Mouse (Mus musculus) liver, adult 2 months (tissue): ENCODE measurements around the gene Adgrv1.

Experiments
- CTCF ChIP-seq: fragments of 200-500 bp; IDR thresholded peaks from 2 replicates; pipeline ENCODE4 v1.5.1; 2011; ENCODE audit warnings: low read depth, low read length, control low read depth
- POLR2A ChIP-seq: fragments of 200-500 bp; IDR thresholded peaks from 2 replicates; pipeline ENCODE4 v1.6.1; 2011; ENCODE audit warnings: low read length, control low read depth; ENCODE audit not compliant: insufficient read depth; ENCODE audit errors: extremely low read depth

DNA sequence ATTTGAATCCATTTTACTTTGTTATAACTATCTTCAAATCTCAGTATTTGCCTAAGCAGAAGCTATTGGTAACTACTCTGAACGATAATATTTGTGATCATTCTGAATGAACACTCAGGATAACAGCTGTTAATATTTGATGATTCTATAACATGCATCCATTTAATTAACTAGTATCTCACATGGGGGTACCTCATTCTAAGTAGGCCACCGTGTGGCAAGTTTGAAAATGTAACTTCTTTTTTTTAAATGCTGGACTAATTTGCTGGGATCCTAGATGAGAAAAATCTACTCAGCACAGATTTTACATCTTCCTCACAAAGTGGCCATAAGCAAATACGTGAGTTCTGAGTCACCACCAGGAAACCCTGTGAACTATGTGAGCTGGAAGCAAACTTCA, 423.1 kb downstream of the Adgrv1 start:
- TF ChIP-seq CTCF (no peak), POLR2A (no peak)
